Mouse (Mus musculus): ENCODE data around the gene Gm20908. TPM values are rescaled to one million over a fixed set of nuclear protein-coding genes. Genes with fewer than 3 reads are reported as not detected.

The Gm20908 gene
- polyA plus RNA-seq (2012; rRNA removed), result not detected in 2 replicates

DNA sequence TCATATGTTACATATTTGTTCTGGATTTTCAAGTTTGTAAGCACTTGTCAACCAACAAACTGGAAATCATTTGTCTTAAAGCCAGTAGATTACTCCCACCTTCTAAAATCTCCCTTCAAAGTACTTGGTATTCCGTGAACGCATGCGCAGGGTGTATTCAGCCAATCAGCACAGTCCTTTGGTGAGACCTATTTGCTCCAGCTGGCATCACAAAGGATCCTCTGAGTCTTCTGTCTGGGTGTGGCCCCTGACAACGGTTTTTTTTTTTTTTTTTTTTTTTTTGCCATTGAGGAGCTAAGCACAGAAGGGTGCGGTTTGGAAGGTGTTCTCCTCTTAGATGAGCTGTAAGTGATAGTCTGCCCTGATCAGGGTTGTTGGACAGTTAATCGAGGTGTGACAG is at the start of gene Gm20908:
Gene Gm20908 (plus strand): TSS at position 301 of the 400 bp plus-strand sequence.

Measured in central nervous system, embryonic 14 days (tissue).